Mouse (Mus musculus): Measurements from ENCODE around the gene H1foo. TPM values are rescaled to one million over a fixed set of nuclear protein-coding genes. Genes with fewer than 3 reads are reported as not detected.

H1foo gene
- total RNA-seq, 4 experiments from 2014 or later: not detected

- DNase-seq (ENCODE audit: low spot score): no peak
Measured at GRCm38 (mm10) chr6:115927292-115928242, 17.2 kb upstream of the H1foo start.

DNA sequence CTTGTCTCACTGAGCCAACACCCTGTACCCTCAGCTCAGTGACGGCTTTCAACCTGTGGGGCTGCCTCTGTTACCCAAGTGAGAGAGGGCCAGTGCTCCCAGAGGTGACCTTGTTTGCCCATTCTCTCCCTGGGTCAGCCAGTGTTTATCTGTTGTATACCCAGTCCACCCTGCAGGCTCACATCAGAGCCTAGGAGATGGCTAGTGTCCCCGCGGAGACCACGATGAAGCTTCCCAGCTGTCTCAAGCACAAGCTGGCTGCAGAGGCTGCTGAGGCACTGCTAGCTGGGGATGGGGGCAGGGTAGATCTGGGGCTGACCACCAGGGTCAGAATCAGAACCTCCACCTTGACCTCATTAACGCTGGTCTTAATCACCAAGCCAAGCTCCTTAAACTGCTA is 14.7 kb upstream of the H1foo start:
- no peak for DNase-seq (ENCODE audit: low spot score)

DNA sequence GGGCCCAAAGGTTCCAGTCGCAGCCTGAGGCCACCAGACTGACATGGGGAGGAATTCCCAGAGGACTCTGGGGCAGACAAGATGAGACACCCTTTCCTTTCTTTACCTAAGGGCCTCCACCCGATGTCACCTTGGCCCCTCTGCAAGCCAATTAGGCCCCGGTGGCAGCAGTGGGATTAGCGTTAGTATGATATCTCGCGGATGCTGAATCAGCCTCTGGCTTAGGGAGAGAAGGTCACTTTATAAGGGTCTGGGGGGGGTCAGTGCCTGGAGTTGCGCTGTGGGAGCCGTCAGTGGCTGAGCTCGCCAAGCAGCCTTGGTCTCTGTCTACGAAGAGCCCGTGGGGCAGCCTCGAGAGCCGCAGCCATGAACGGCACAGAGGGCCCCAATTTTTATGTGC is 13.1 kb upstream of the H1foo start, which contains the start of gene Rho:
Gene Rho, plus strand, starts transcription at position 110 of the 400 bp plus-strand sequence.
- no peak for DNase-seq (ENCODE audit: low spot score)

- no peak for DNase-seq (ENCODE audit: low spot score)
Measured at GRCm38 (mm10) chr6:115932391-115932790, 12.3 kb upstream of the H1foo start.

GRCm38 (mm10) chr6:115935544-115935943 is 9.2 kb upstream of the H1foo start:
- no peak for DNase-seq (ENCODE audit: low spot score)

DNA sequence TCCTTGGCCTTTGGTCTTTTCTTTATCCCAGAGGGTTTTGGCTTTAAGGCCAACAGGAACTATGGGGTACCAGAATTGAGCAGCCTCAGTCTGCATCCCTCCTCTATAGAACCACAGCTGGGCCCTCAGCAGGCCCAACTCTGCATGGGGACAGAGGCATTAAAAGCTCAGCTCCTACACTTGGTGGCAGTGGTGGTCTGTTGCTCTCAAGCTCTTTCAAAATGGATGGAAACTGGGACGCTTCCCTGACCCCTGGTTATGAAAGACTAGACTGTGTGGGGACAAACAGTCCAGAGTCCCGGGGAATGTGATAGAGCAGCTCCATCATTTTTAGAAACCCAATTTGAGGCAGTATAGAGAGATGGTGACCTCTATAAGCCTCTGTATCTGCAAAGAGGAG is 6.7 kb upstream of the H1foo start:
- DNase-seq (ENCODE audit: low spot score): no peak

DNA sequence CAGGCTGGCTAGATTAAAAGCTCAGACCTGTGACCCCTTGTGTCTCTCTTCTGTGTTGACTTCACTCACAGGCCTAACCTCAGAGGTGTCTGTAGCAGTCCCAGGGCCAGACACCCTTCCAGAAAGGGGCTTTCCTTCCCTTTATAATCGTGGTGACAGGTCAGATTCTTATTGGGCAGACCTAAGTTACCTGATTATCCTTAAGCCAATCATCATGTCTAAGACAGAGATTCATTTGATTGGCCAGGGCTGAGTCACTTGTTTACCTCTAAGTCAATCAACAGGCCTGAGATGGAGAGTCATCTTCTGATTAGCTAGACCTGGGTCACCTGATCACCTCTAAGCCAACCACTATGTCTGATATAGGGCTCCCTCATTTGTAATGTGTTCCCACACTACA is 5.9 kb upstream of the H1foo start:
- no peak for DNase-seq (ENCODE audit: low spot score)

DNA sequence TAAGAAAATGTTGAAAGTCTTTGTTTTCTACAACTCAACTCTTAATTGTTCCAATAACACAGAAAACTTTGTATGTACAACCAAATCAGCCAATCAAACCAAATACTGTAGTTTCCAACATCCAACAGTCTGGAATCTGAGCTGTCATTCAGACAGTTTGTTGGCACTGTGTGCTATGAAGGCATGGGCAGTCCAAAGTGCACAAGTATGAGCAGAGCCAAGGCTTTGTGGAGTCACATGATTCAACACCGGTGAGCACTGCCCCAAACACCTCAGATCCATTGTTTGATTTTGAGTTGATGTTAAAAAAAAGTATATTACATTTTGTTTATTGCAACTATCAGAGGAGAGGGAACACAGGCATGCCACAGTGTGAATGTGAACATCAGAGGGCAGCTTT is 4.1 kb upstream of the H1foo start:
- no peak for DNase-seq (ENCODE audit: low spot score)

GRCm38 (mm10) chr6:115941128-115941527 is 3.6 kb upstream of the H1foo start:
- DNase-seq (ENCODE audit: low spot score): no peak

DNA sequence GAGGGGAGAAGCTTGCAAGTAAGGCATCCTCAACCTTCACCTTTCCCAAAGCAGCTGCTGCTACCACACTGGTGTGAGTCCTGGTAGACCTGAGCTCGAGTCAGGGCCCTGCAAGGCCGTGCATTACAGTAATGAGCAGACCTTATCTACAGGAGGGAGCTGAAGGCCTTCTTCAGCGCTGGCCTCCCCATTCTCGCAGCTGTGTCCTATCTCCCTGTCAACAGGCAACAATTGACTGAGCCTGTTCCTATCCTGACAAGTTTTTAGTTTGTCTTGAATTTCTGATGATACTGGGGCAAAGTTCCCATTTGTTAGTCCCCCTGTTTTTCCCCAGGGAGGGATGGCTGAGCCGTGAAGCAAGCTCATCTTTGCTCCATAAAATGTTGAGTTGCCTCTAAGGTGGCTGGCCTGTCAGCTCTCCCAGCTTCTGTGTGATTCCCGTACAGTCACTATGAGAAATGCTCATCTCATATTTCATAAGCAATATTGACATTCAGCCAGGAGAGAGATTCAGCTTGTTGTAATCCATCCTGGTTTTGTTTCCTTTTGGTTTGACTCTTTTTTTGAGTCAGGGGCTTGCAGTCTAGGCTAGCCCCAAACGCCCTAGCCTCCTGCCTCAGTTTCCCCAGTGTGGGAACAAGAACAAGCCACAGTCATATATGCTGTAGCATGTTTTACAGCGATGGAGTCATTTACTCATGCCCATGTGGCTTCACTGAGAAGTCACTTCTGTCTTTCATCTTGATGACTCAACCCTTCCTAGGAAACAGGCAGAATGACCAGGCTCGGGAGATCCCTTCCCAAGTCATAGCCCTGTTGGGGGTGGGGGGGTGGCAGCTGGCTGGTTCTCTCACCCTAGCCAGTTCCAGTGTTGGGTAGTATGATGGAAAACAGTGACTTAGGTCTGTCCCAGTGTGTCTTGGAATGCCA is 975 bp upstream of the H1foo start:
- no peak for DNase-seq (ENCODE audit: low spot score)

DNA sequence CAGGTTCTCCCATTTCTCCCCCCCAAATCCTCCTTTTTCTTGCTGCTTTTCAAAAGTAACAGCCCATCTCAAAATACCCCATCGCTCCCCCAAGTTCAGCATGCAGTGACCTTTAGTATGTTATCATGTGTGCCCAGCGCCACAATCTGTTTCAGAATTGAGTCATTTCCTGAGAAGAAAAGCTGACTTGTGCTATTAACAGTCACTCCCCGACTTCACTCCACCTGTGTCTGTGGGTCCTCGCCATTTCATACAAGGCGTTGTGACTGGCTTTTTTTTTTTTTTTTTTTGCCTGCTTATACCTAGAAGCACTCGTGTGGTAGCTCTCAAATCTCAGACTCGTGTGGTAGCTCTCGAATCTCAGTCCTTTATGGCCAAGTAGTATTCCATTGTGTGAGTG is 895 bp downstream of the H1foo start:
- no peak for DNase-seq (ENCODE audit: low spot score)

DNA sequence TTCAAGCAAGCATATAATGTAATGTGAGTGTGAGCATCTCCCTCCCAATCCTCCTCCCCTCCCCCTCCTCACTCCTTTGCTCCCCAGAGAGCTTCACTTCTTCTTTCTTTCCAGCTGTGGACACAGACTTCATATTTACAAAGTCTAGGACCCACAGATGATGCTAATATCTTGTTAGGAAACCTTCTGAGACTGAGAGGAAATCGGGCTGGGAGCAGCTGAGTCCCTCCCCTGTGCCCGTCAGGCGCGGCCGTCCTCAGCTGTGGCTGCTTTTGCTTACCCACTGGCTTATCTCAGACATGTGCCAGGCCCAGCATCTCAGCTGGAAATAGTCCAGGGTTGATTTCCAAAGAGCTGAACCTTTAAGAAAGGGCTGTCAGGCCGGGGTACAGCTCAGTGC is 1.7 kb downstream of the H1foo start:
- no peak for DNase-seq (ENCODE audit: low spot score)

DNA sequence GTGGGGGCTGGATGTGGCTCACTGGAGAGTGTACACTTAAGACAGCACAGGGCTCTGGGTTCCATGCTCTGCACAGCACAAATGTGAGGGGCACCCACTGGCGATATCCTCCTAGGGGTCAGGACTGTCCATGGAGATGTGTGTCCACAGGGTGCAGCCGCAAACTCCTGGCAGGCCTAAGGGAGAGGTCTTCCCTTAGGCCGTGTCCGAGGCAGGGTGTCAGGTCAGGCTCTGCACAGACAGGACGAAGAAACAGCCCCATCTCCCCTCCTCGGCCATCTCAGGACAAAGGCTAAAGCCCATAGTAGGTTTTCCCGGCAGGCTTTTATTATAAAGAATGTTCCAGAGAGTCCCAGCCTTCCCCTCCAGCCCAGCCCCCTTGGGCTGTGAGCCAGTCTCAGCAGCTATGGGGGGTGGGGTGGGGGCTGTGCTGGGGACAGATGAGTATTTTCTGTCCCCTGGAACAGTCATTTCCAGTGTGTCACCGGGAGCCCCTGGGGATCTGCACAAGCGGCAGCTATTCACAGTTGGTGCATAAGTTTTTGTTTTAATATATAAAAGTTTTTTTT is 9.9 kb downstream of the H1foo start:
- no peak for DNase-seq (ENCODE audit: low spot score)

DNA sequence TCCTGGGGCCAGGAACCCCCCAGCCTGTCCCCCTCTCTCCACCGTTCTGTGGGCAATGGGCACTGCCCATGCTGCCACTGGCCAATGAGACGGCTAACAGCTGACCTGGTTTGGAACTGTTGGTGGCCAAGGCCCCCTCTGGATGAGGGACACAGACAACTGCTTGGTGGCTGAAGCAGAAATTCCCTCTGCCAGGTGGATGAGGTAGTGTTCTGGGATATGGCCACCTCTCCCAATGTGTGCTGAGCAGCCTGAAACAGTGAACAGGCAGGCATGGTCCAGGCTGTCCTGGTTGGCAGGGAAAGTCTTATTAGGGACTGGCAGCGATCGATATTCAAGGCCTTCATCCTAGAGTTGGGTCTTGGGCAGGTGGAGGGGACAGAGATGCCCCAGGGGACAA is 10.4 kb downstream of the H1foo start:
- DNase-seq (ENCODE audit: low spot score): no peak

GRCm38 (mm10) chr6:115955664-115956063 is 10.9 kb downstream of the H1foo start:
- DNase-seq (ENCODE audit: low spot score): no peak

GRCm38 (mm10) chr6:115956418-115956921 is 11.7 kb downstream of the H1foo start:
- DNase-seq (ENCODE audit: low spot score): no peak

DNA sequence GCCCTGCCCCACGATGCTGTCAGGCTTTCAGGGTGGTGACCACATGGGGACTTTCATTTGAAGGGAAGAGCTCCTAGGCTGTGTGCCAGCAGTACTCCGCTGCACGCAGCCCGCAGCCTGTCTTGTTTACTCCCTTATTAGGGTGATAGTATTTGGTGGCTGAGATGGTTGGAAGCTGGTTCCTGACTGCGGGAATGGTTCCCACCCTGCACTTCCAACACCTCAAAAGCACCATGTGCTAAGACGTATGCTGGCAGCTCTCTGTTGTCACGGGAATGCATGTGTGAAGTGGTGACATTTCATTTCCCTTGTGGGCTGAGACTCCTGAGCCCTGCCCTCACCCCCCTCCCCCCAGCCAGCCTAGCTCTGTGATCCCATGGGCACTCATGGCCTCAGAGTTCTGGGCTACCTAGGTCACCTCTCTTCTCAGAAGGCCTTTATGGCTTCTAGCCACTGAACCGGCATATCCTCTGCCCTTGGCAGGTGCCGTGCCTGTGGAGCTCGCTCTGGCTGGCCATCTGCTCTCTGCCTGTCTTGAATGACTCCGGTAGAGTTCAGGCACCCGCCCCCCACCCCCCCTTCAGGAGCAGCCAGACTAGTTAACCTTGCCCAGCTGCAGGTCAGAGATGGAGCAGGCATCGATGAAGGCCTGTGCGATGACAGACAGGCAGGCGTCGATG is 12.3 kb downstream of the H1foo start:
- DNase-seq (ENCODE audit: low spot score): no peak

- DNase-seq (ENCODE audit: low spot score): no peak
Measured at GRCm38 (mm10) chr6:115957681-115958080, 12.9 kb downstream of the H1foo start.

GRCm38 (mm10) chr6:115958445-115958844 is 13.7 kb downstream of the H1foo start:
- DNase-seq (ENCODE audit: low spot score): no peak

- DNase-seq (ENCODE audit: low spot score): peak; percentile 93
Measured at GRCm38 (mm10) chr6:115959151-115959691, 14.5 kb downstream of the H1foo start.

DNA sequence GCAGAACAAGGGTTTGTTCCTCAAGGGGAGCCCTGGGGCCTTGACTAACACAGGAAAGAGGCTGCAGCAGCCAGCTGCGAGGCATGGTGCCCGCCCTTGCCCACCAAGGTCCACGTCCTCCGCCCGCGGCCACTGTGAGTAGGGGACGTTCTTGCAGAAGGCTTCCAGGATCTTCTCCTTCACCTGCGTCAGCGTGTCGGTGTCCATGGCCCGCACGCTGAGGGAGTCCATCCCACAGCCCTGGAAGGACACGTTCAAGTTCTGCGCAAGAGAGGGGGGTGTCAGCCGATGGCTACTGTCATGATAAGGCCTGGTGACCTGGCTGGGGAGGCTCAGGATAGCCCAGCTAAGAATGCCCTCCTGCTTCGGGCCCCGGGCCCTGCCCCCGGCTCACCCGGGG is 15.6 kb downstream of the H1foo start:
- DNase-seq (ENCODE audit: low spot score): no peak

Data from heart, adult 8-10 months (tissue).